Mouse (Mus musculus) MEL (cell line): ENCODE results near the gene Bfsp2. TPM values are rescaled to one million over a fixed set of nuclear protein-coding genes. Genes with fewer than 3 reads are reported as not detected.

Source experiments
- DNase-seq: peaks from one replicate; pipeline ENCODE4 v3.0.0; 2011; ENCODE audit warnings: low read depth, low spot score
- H3K27ac ChIP-seq: 2 replicates; pipeline ENCODE4 v1.5.1; 2012; ENCODE audit warnings: low read depth, mild to moderate bottlenecking, control low read depth, low read length, moderate library complexity; ENCODE audit not compliant: control insufficient read depth
- H3K27me3 ChIP-seq, 2 experiments: fragments of 150-350 bp in 1 of 2; sonication (generic) in 1 of 2; 2 replicates each; pipeline ENCODE4 v1.6.1; 2012; ENCODE audit warnings: low read length in 2 of 2, mild to moderate bottlenecking in 2 of 2, improper control_type of control experiment in 1 of 2, moderate library complexity in 1 of 2; ENCODE audit not compliant: insufficient read depth in 2 of 2, control insufficient read depth in 1 of 2
- H3K36me3 ChIP-seq, 2 experiments: 2 replicates each; pipeline ENCODE4 v1.6.1; 2012 to 2014; ENCODE audit warnings: low read length in 2 of 2, improper control_type of control experiment in 1 of 2, inconsistent platforms in 1 of 2, mild to moderate bottlenecking in 1 of 2; ENCODE audit not compliant: insufficient read depth in 2 of 2, control insufficient read depth in 1 of 2
- H3K4me1 ChIP-seq, 2 experiments: fragments of 150-350 bp in 1 of 2; sonication (generic) in 1 of 2; 2 replicates each; pipeline ENCODE4 v1.6.1; 2012; ENCODE audit warnings: low read length in 2 of 2, improper control_type of control experiment in 1 of 2, mild to moderate bottlenecking in 1 of 2; ENCODE audit not compliant: insufficient read depth in 2 of 2, control insufficient read depth in 1 of 2
- H3K4me3 ChIP-seq, 2 experiments: fragments of 150-350 bp in 1 of 2; sonication (generic) in 1 of 2; 2 replicates each; pipeline ENCODE4 v1.5.1; 2012; ENCODE audit warnings: low read depth in 2 of 2, low read length in 2 of 2, mild to moderate bottlenecking in 2 of 2, moderate library complexity in 2 of 2, control low read depth in 1 of 2, improper control_type of control experiment in 1 of 2; ENCODE audit not compliant: control insufficient read depth in 1 of 2, insufficient read depth in 1 of 2
- H3K79me2 ChIP-seq: 2 replicates; pipeline ENCODE4 v1.6.1; 2012; ENCODE audit warnings: mild to moderate bottlenecking, low read length, moderate library complexity; ENCODE audit not compliant: control insufficient read depth, poor library complexity, insufficient read depth
- H3K9ac ChIP-seq: 2 replicates; pipeline ENCODE4 v1.6.1; 2012; ENCODE audit warnings: low read depth, mild to moderate bottlenecking, control low read depth, low read length, moderate library complexity; ENCODE audit not compliant: control insufficient read depth, poor library complexity, severe bottlenecking
- H3K9me3 ChIP-seq: fragments of 150-350 bp; sonication (generic); replicated peaks from 2 replicates; pipeline ENCODE4 v1.6.1; 2012; ENCODE audit warnings: mild to moderate bottlenecking, low read length, improper control_type of control experiment, moderate library complexity; ENCODE audit not compliant: insufficient read depth
- BHLHE40 ChIP-seq: IDR thresholded peaks from 2 replicates; pipeline ENCODE4 v1.6.1; 2012; ENCODE audit warnings: low read depth, mild to moderate bottlenecking, inconsistent platforms, low read length, improper control_type of control experiment, borderline replicate concordance
- CHD1 ChIP-seq: IDR thresholded peaks from 2 replicates; pipeline ENCODE4 v1.6.1; 2012; ENCODE audit warnings: low read depth, mild to moderate bottlenecking, inconsistent platforms, low read length, improper control_type of control experiment
- CTCF ChIP-seq, 3 experiments: IDR thresholded peaks in 2 of 3; conservative IDR thresholded peaks in 1 of 3; 2 replicates each; pipeline ENCODE4 v1.5.1; 2011 to 2012; ENCODE audit warnings: low read length in 3 of 3, low read depth in 2 of 3, mild to moderate bottlenecking in 2 of 3, improper control_type of control experiment in 1 of 3, inconsistent platforms in 1 of 3, mixed read lengths in 1 of 3, moderate library complexity in 1 of 3; ENCODE audit not compliant: control insufficient read depth in 1 of 3, insufficient read depth in 1 of 3, poor library complexity in 1 of 3, severe bottlenecking in 1 of 3
- E2F4 ChIP-seq: IDR thresholded peaks from 2 replicates; pipeline ENCODE4 v1.6.1; 2011; ENCODE audit warnings: low read depth, low read length, improper control_type of control experiment, borderline replicate concordance
- ELF1 ChIP-seq: IDR thresholded peaks from 2 replicates; pipeline ENCODE4 v1.6.1; 2014; ENCODE audit warnings: low read depth, mild to moderate bottlenecking, inconsistent platforms, low read length, improper control_type of control experiment, moderate library complexity
- EP300 ChIP-seq, 2 experiments: IDR thresholded peaks; 2 replicates each; pipeline ENCODE4 v1.6.1; 2011; ENCODE audit warnings: improper control_type of control experiment in 2 of 2, low read length in 2 of 2, low read depth in 1 of 2, mild to moderate bottlenecking in 1 of 2
- ETS1 ChIP-seq: IDR thresholded peaks from 2 replicates; pipeline ENCODE4 v1.6.1; 2012; ENCODE audit warnings: low read depth, mild to moderate bottlenecking, inconsistent platforms, low read length, improper control_type of control experiment, moderate library complexity
- GATA1 ChIP-seq: IDR thresholded peaks from 2 replicates; pipeline ENCODE4 v1.6.1; 2011; ENCODE audit warnings: low read depth, low read length, improper control_type of control experiment
- HCFC1 ChIP-seq: IDR thresholded peaks from 2 replicates; pipeline ENCODE4 v1.6.1; 2012; ENCODE audit warnings: low read depth, mild to moderate bottlenecking, inconsistent platforms, low read length, improper control_type of control experiment, moderate library complexity
- KAT2A ChIP-seq: conservative IDR thresholded peaks from 2 replicates; pipeline ENCODE4 v1.6.1; 2012; ENCODE audit warnings: low read depth, low read length, improper control_type of control experiment, inconsistent platforms
- MAFK ChIP-seq: IDR thresholded peaks from 2 replicates; pipeline ENCODE4 v1.6.1; 2011; ENCODE audit warnings: low read depth, mild to moderate bottlenecking, low read length, improper control_type of control experiment, borderline replicate concordance
- MYB ChIP-seq: IDR thresholded peaks from 2 replicates; pipeline ENCODE4 v1.6.1; 2011; ENCODE audit warnings: mild to moderate bottlenecking, low read depth, low read length, improper control_type of control experiment
- NELFE ChIP-seq: IDR thresholded peaks from 2 replicates; pipeline ENCODE4 v1.6.1; 2011; ENCODE audit warnings: low read depth, low read length, improper control_type of control experiment
- POLR2A ChIP-seq, 2 experiments: IDR thresholded peaks; 2 replicates each; pipeline ENCODE4 v1.6.1; 2011 to 2012; ENCODE audit warnings: low read length in 2 of 2, mild to moderate bottlenecking in 2 of 2, control low read depth in 1 of 2, improper control_type of control experiment in 1 of 2, low read depth in 1 of 2, moderate library complexity in 1 of 2; ENCODE audit not compliant: control insufficient read depth in 1 of 2, insufficient read depth in 1 of 2, poor library complexity in 1 of 2
- POLR2AphosphoS2 ChIP-seq: IDR thresholded peaks from 2 replicates; pipeline ENCODE4 v1.6.1; 2011; ENCODE audit warnings: low read length, improper control_type of control experiment
- POLR2AphosphoS5 ChIP-seq: IDR thresholded peaks from 2 replicates; pipeline ENCODE4 v1.6.1; 2012; ENCODE audit warnings: low read depth, borderline replicate concordance, mild to moderate bottlenecking, inconsistent platforms, low read length, moderate library complexity, mixed read lengths
- RAD21 ChIP-seq: IDR thresholded peaks from 2 replicates; pipeline ENCODE4 v1.6.1; 2011; ENCODE audit warnings: mild to moderate bottlenecking, low read depth, low read length, improper control_type of control experiment
- TAL1 ChIP-seq: IDR thresholded peaks from 2 replicates; pipeline ENCODE4 v1.6.1; 2012; ENCODE audit warnings: mild to moderate bottlenecking, inconsistent platforms, low read length, moderate library complexity, mixed read lengths
- TBP ChIP-seq: IDR thresholded peaks from 2 replicates; pipeline ENCODE4 v1.8.0; 2011; ENCODE audit warnings: low read depth, low read length, improper control_type of control experiment
- TCF12 ChIP-seq: IDR thresholded peaks from 2 replicates; pipeline ENCODE4 v1.6.1; 2014; ENCODE audit warnings: low read depth, mild to moderate bottlenecking, inconsistent platforms, low read length, improper control_type of control experiment, moderate library complexity
- UBTF ChIP-seq: IDR thresholded peaks from 2 replicates; pipeline ENCODE4 v1.6.1; 2012; ENCODE audit warnings: low read depth, mild to moderate bottlenecking, inconsistent platforms, low read length, improper control_type of control experiment, moderate library complexity, borderline replicate concordance; ENCODE audit not compliant: insufficient read depth
- USF1 ChIP-seq: IDR thresholded peaks from 2 replicates; pipeline ENCODE4 v1.6.1; 2014; ENCODE audit warnings: low read depth, mild to moderate bottlenecking, inconsistent platforms, low read length, improper control_type of control experiment, moderate library complexity
- USF2 ChIP-seq, 2 experiments: IDR thresholded peaks; 2 replicates each; pipeline ENCODE4 v1.6.1; 2011 to 2012; ENCODE audit warnings: improper control_type of control experiment in 2 of 2, low read length in 2 of 2, borderline replicate concordance in 1 of 2, inconsistent platforms in 1 of 2, low read depth in 1 of 2, mild to moderate bottlenecking in 1 of 2; ENCODE audit not compliant: insufficient read depth in 1 of 2
- ZKSCAN1 ChIP-seq: IDR thresholded peaks from 2 replicates; pipeline ENCODE4 v1.6.1; 2012; ENCODE audit warnings: low read depth, mild to moderate bottlenecking, inconsistent platforms, low read length, improper control_type of control experiment, moderate library complexity
- ZMIZ1 ChIP-seq: IDR thresholded peaks from 2 replicates; pipeline ENCODE4 v1.6.1; 2012; ENCODE audit warnings: low read depth, mild to moderate bottlenecking, inconsistent platforms, low read length, improper control_type of control experiment, moderate library complexity
- polyA plus RNA-seq, 2 experiments: library from polyadenylated mRNA; stranded (reverse) in 1 of 2; unstranded in 1 of 2; fragments of >175 nt in 1 of 2; fragments of >200 nt in 1 of 2; gene quantifications; 2 replicates each; pipeline versions ENCODE4 v1.2.1 to v1.2.4; 2012; ENCODE audit warnings: low replicate concordance in 2 of 2, low read depth in 1 of 2; ENCODE audit not compliant: insufficient read length in 2 of 2, insufficient read depth in 1 of 2, missing spikeins in 1 of 2
- total RNA-seq: library from RNA; depleted of rRNA; stranded (reverse); fragments of 300-350 nt; gene quantifications from 2 replicates; pipeline ENCODE4 v1.2.3, GENCODE M21; 2012

The Bfsp2 gene
- total and polyA plus RNA-seq, 3 experiments, result 0.27 to 2.4 TPM; not detected in 1

GRCm38 (mm10) chr9:103506968-103507584 lies 26.9 kb upstream of the Bfsp2 start (continued):
- TF ChIP-seq UBTF (no peak), CHD1 (no peak), POLR2AphosphoS5 (no peak)

GRCm38 (mm10) chr9:103505067-103505466 lies 24.8 kb upstream of the Bfsp2 start:
- H3K27ac ChIP-seq, result no peak overlapping the region
- H3K4me3 ChIP-seq, result no peak overlapping the region
- H3K4me1 ChIP-seq, result no peaks in the 10 kb centered on the region
- no peaks in the 10 kb centered on the region for H3K9me3 ChIP-seq
- H3K9ac ChIP-seq, result no peak overlapping the region
- no peak for DNase-seq
- TF ChIP-seq TBP, result no peak
- TF ChIP-seq TCF12, result no peak
- TF ChIP-seq ZKSCAN1, result no peak
- TF ChIP-seq ELF1, result no peak
- no peak for TF ChIP-seq POLR2AphosphoS2
- no peak for TF ChIP-seq ZMIZ1
- TF ChIP-seq BHLHE40, result no peak
- TF ChIP-seq GATA1, result no peak
- TF ChIP-seq MYB, result no peak
- no peak for TF ChIP-seq CTCF (IDR thresholded peaks at IDR 0.05 in 2 of 3, conservative IDR thresholded peaks at IDR 0.05 in 1 of 3; ENCODE audit: control insufficient read depth in 1 of 3, insufficient read depth in 1 of 3, low read depth in 2 of 3, low read length in 3 of 3, poor library complexity in 1 of 3, severe bottlenecking in 1 of 3)
- no peak for TF ChIP-seq MAFK
- H3K27me3 ChIP-seq, result no peaks in the 10 kb centered on the region
- H3K36me3 ChIP-seq, result no peaks in the 10 kb centered on the region
- H3K79me2 ChIP-seq, result no peaks in the 10 kb centered on the region

- Histone ChIP-seq H3K9ac (no peak overlapping the region), H3K27me3 (no peaks in the 10 kb centered on the region), H3K36me3 (no peaks in the 10 kb centered on the region), H3K9me3 (no peaks in the 10 kb centered on the region), H3K79me2 (no peaks in the 10 kb centered on the region), H3K27ac (no peak overlapping the region), H3K4me3 (no peak overlapping the region), H3K4me1 (no peaks in the 10 kb centered on the region)
- TF ChIP-seq MYB (no peak), CHD1 (no peak), EP300 (IDR thresholded peaks at IDR 0.05; ENCODE audit: low read depth in 1 of 2, low read length in 2 of 2) (no peak), POLR2AphosphoS2 (no peak), ZMIZ1 (no peak), ETS1 (no peak), HCFC1 (no peak), USF1 (no peak), TAL1 (no peak), E2F4 (no peak), POLR2A (IDR thresholded peaks at IDR 0.05; ENCODE audit: control insufficient read depth in 1 of 2, insufficient read depth in 1 of 2, low read depth in 1 of 2, low read length in 2 of 2, poor library complexity in 1 of 2) (no peak), CTCF (IDR thresholded peaks at IDR 0.05 in 2 of 3, conservative IDR thresholded peaks at IDR 0.05 in 1 of 3; ENCODE audit: control insufficient read depth in 1 of 3, insufficient read depth in 1 of 3, low read depth in 2 of 3, low read length in 3 of 3, poor library complexity in 1 of 3, severe bottlenecking in 1 of 3) (no peak), TBP (no peak), KAT2A (no peak), USF2 (IDR thresholded peaks at IDR 0.05; ENCODE audit: borderline replicate concordance in 1 of 2, insufficient read depth in 1 of 2, low read depth in 1 of 2, low read length in 2 of 2) (no peak), RAD21 (no peak), NELFE (no peak), TCF12 (no peak)
- no peak for DNase-seq
Measured at GRCm38 (mm10) chr9:103504646-103505045, 24.4 kb upstream of the Bfsp2 start.
